Mouse (Mus musculus) retina, adult 2 months (tissue): ENCODE data around the gene Frmd4b.

Source experiments
- DNase-seq: peaks from one replicate; pipeline ENCODE4 v3.0.0-alpha.2; 2012; ENCODE audit warnings: low read depth, low spot score

Gene Frmd4b

GRCm38 (mm10) chr6:97473672-97474071 lies 143.7 kb downstream of the Frmd4b start:
- DNase-seq = no peak

DNA sequence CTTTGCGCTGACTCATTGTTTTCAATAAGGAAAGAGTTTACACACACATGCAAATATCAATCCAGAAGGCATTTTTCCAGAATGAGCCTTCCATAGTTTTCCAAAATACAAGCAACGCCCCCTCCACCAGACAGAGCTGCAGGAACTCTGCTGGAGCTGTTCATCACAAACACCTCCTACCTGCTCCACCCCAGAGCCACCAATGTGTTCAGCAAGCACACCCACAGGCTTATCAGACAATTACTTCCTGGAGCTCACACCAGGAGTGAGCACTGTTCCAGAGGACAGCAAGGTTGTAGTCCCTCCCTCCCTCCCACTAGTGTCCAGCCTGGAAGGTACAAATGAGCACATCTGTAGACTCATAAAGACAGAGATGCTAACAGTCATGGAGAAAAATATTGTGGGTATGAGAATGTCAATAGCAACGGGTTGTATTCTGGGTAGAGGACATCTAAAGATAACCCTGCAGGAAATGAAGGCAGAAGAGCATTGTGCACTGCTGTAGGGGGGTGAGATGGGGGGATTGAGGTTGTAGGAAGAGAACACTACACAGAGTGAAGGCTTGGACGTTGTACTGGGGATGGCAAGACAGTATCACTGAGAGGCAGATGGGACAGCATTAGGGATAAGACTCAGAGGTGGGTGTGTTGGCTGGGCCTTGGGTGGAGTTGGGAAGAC lies 144.3 kb downstream of the Frmd4b start:
- DNase-seq = no peak

GRCm38 (mm10) chr6:97463898-97464524 lies 153.3 kb downstream of the Frmd4b start:
- no peak for DNase-seq

- DNase-seq = no peak
Observed at GRCm38 (mm10) chr6:97462421-97462820, 154.9 kb downstream of the Frmd4b start.

DNA sequence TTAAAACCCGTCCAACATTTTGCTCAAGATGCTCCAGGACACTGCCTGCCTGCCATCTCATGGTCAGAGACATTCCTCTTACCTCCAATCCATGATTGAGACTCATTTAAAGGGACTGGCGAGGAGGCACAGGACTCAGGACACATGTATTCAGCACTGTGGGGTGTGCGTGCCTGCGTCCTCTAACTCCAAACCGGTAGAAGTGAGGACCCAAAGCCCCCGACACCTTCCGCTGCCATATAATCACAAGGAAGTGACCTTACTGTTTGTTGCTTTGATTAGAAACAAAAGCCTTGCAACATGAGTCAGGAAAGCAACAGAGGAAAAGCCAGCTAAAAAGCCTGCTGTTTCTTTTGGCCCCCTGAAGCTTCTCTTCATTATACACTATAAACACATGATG lies 158.2 kb downstream of the Frmd4b start:
- DNase-seq = no peak

DNA sequence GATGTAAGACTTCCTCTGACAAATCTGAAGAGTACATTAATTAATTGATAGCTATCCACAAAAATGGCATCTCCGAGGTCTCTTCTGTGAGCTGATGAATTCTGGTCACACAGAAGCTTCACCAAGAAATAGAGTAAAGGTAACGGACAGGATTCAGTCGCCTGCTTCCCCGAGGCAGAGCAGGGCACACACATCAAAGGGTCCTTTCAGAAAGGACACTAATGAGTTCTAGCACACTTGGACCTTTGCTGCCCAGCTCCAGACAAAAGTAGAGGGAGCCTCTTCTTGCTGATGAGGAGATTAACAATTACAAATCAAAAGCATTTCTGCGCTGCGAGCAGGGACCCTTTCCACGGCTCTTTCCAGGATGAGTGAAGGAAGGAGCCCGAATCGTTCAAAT lies 159.0 kb downstream of the Frmd4b start:
- DNase-seq = no peak

GRCm38 (mm10) chr6:97457954-97458353 lies 159.4 kb downstream of the Frmd4b start:
- no peak for DNase-seq

DNA sequence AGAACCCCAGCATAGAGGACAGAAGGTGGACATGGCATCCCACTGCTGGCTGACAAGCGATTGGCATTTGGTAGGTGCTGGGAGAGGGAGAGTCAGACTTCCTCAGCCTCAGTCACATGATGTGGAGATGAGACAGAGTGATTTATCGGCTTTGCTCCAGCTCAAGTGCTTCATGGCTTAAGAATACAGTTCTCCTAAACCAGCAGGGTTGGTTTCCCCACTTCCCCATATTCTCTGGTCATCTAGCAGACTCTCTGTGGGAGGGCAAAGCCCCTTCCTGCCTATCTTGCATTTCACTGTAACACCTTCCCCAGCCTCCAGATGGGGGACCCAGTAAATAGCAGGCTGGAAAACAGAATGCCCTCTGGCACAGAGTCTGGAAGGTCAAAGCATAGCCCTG lies 160.1 kb downstream of the Frmd4b start:
- peak; percentile 42 for DNase-seq

- no peak for DNase-seq
Observed at GRCm38 (mm10) chr6:97452223-97452622, 165.1 kb downstream of the Frmd4b start.

GRCm38 (mm10) chr6:97449806-97450205 lies 167.5 kb downstream of the Frmd4b start:
- no peak for DNase-seq

DNA sequence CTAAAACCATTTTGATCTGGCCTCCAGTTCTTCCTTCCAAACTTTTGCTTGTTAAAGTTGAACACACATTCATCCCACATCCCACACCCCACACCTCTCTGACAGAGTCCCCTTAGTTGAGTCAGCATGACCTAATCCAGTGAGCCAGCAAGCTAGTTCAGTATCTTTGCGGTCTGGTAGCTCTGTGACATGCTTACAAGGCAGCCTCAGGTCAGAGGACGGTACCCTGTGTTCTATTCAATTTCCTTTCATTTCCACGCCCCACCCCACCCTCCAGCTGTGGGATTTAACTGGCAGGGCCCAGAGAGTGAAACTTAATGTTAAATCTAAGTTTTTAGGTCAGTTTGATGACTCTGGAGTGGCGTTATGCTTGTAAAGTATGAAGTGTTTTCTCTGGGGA lies 170.3 kb downstream of the Frmd4b start:
- DNase-seq = no peak

DNA sequence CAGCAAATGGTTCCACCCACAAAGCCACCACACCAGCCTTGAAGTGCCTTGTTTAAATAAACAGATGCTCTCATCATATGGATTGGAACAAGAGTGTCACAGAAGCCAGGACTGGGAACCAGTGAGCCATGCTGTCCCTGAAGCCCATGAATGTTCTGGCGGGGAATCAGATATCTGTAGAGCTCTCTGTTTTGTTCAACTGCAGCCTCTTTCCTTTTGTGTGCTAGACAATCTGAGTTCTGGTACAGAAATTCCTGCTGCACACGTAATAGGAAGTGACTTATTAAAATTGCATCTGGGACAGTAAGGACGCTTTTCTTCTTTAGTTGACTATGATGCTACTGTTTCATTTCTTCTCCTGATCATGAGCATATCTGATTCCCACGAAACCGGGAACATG lies 173.2 kb downstream of the Frmd4b start:
- no peak for DNase-seq

GRCm38 (mm10) chr6:97443522-97443921 lies 173.8 kb downstream of the Frmd4b start:
- no peak for DNase-seq

- DNase-seq = no peak
Observed at GRCm38 (mm10) chr6:97441357-97441756, 176.0 kb downstream of the Frmd4b start.

GRCm38 (mm10) chr6:97438918-97439645 lies 178.3 kb downstream of the Frmd4b start:
- DNase-seq = no peak

- no peak for DNase-seq
Observed at GRCm38 (mm10) chr6:97434753-97435152, 182.6 kb downstream of the Frmd4b start.

GRCm38 (mm10) chr6:97431309-97432004 lies 185.9 kb downstream of the Frmd4b start:
- DNase-seq = no peak

- no peak for DNase-seq
Observed at GRCm38 (mm10) chr6:97430519-97430918, 186.8 kb downstream of the Frmd4b start.

GRCm38 (mm10) chr6:97429688-97430343 lies 187.5 kb downstream of the Frmd4b start:
- DNase-seq = no peak

GRCm38 (mm10) chr6:97419771-97420446 lies 197.4 kb downstream of the Frmd4b start:
- DNase-seq = peak; percentile 51

DNA sequence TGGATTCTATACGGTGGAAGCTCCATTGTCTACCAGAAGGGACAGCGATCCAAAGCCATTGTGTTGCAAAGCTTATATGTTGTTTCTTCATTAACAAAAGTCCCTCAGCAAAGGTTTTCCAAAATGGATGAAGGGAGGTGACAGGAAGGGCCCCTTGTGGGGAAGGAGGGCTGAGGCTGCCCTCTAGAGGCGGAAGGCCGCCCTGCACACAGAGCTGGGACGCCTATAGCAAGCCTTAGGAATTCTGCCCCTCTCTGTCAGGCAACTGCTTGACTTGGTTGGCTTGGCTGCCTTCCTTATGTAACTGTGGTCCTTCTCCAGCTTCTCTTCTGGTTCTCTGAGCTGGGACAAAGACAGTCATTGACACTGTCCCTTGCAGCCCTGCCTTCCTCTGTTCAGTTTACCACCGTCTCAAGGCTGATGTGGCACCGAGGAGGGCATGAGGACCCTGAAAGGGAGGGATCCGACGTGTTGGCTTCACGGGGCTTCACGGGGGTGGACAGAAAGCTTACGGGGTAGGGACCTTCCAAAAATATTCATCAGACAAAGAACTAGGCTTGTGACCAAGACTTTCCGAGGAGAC lies 200.3 kb downstream of the Frmd4b start:
- peak; percentile 26 for DNase-seq
